Mouse (Mus musculus) adrenal gland, adult 2 months (tissue): ENCODE data around the gene Rnf32. TPM values are rescaled to one million over a fixed set of nuclear protein-coding genes. Genes with fewer than 3 reads are reported as not detected.

Source experiments
- DNase-seq: peaks from one replicate; pipeline ENCODE4 v3.0.0; 2021
- polyA plus RNA-seq: library from polyadenylated mRNA; depleted of rRNA; stranded (reverse); fragments of >200 nt; gene quantifications from 2 replicates; pipeline ENCODE4 v1.2.3, GENCODE M21; 2012; rRNA removed
- total RNA-seq, 2 experiments: library from RNA; stranded (reverse); gene quantifications; 2 replicates each; pipeline ENCODE4 v1.2.3; 2021

The Rnf32 gene
- total and polyA plus RNA-seq, 3 experiments = 1.6 to 5.4 (median 4.7) TPM

DNA sequence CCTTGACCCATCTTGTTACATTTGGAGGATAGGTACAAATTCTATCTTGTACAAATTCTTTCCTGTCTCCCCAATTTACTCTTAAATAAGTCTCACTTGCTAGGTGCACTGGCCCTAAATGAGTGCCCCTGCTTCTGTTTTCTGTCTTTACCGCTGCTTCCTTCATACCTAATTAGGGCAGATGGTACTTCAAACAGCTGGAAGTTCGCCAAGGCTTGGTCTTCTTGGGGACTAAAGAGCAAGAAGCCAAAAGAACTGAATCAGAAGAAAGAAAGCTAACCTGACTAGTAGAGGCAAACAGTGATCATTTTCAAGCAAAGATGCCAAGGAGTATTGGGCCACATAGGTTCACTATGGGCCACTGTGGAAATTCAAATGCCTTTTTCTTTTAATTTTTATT is 77.6 kb downstream of the Rnf32 start:
- no peak for DNase-seq

- DNase-seq = no peak
Observed at GRCm38 (mm10) chr5:29274746-29275145, 79.0 kb downstream of the Rnf32 start.

Other genes starting within 250 kb of the Rnf32 start
- gene Lmbr1, start 182.4 kb downstream of the Rnf32 start, total RNA-seq = 10 to 100 TPM; 10.2 to 12.0 TPM
- 2.3 and 3.2 TPM in 2 replicates for gene Lmbr1, start 182.4 kb downstream of the Rnf32 start, polyA plus RNA-seq
- gene Nom1, start 238.7 kb downstream of the Rnf32 start, total RNA-seq = 10 to 100 TPM; 25.9 to 34.9 TPM
- gene Nom1, start 238.7 kb downstream of the Rnf32 start, polyA plus RNA-seq = 2.7 and 2.8 TPM in 2 replicates